Mouse (Mus musculus) embryo, embryonic 9.5 days (tissue): Measurements from ENCODE around the gene Bnc2.

ENCODE experiments used
- DNase-seq: peaks from one replicate; pipeline ENCODE4 v3.0.0-alpha.2; 2017; ENCODE audit errors: extremely low spot score

Gene Bnc2

GRCm38 (mm10) chr4:84507551-84507950, 167.5 kb downstream of the Bnc2 start:
- DNase-seq, result no peak

GRCm38 (mm10) chr4:84502581-84503269, 172.3 kb downstream of the Bnc2 start:
- peak; percentile 19 for DNase-seq

- no peak for DNase-seq
Observed at GRCm38 (mm10) chr4:84500796-84501349, 174.2 kb downstream of the Bnc2 start.

- no peak for DNase-seq
Observed at GRCm38 (mm10) chr4:84500259-84500658, 174.8 kb downstream of the Bnc2 start.

GRCm38 (mm10) chr4:84498469-84498868, 176.6 kb downstream of the Bnc2 start:
- no peak for DNase-seq

GRCm38 (mm10) chr4:84488323-84488722, 186.8 kb downstream of the Bnc2 start:
- no peak for DNase-seq

GRCm38 (mm10) chr4:84482680-84483079, 192.4 kb downstream of the Bnc2 start:
- DNase-seq, result no peak

GRCm38 (mm10) chr4:84472643-84473042, 202.4 kb downstream of the Bnc2 start:
- DNase-seq, result no peak

GRCm38 (mm10) chr4:84470106-84470885, 204.8 kb downstream of the Bnc2 start:
- no peak for DNase-seq

GRCm38 (mm10) chr4:84469400-84469799, 205.7 kb downstream of the Bnc2 start:
- DNase-seq, result no peak

- DNase-seq, result no peak
Observed at GRCm38 (mm10) chr4:84467722-84468121, 207.4 kb downstream of the Bnc2 start.

GRCm38 (mm10) chr4:84458218-84458560, 216.9 kb downstream of the Bnc2 start:
- no peak for DNase-seq

GRCm38 (mm10) chr4:84457512-84458217, 217.4 kb downstream of the Bnc2 start:
- no peak for DNase-seq

GRCm38 (mm10) chr4:84456853-84457249, 218.2 kb downstream of the Bnc2 start:
- no peak for DNase-seq

- no peak for DNase-seq
Observed at GRCm38 (mm10) chr4:84456198-84456852, 218.8 kb downstream of the Bnc2 start.

- no peak for DNase-seq
Observed at GRCm38 (mm10) chr4:84454493-84454892, 220.6 kb downstream of the Bnc2 start.

GRCm38 (mm10) chr4:84453586-84453985, 221.5 kb downstream of the Bnc2 start:
- DNase-seq, result no peak

- DNase-seq, result no peak
Observed at GRCm38 (mm10) chr4:84452642-84453041, 222.4 kb downstream of the Bnc2 start.

GRCm38 (mm10) chr4:84449246-84450005, 225.6 kb downstream of the Bnc2 start:
- no peak for DNase-seq

- DNase-seq, result no peak
Observed at GRCm38 (mm10) chr4:84433324-84433723, 241.8 kb downstream of the Bnc2 start.
